Mouse (Mus musculus) brain, embryonic 14.5 days (tissue): ENCODE measurements at regions not wholly inside any gene's neighbourhood (a gene's known extent, or its start where the extent isn't known, plus 50 kb on each side); places are given as distances from the start of the nearest gene placed in this dataset.

ENCODE experiments used
- CTCF ChIP-seq: fragments of 200-500 bp; IDR thresholded peaks from 2 replicates; pipeline ENCODE4 v1.5.1; 2012; ENCODE audit warnings: inconsistent platforms, mild to moderate bottlenecking, moderate library complexity, borderline replicate concordance; ENCODE audit not compliant: insufficient read depth, insufficient read length; ENCODE audit errors: extremely low read depth
- POLR2A ChIP-seq: fragments of 200-500 bp; IDR thresholded peaks from 2 replicates; pipeline ENCODE4 v1.6.1; 2012; ENCODE audit warnings: mild to moderate bottlenecking, inconsistent platforms, borderline replicate concordance; ENCODE audit not compliant: poor library complexity, insufficient read depth, insufficient read length, severe bottlenecking; ENCODE audit errors: extremely low read depth

GRCm38 (mm10) chr4:71663397-71663796 is 94.4 kb downstream of the Gm11232 start:
- TF ChIP-seq POLR2A (no peak), CTCF (no peak)
